Mouse (Mus musculus) urinary bladder, adult 18-20 months (tissue): ENCODE data around the gene Depdc5.
A peak's percentile ranks its signal among the peaks of the same experiment; 100 is the strongest.
"Not testable (repeated sequence)": the region's sequence is repeated elsewhere in the genome, so short reads cannot be mapped to it uniquely, and the experiment has no call there.

Experiments used
- DNase-seq, 2 experiments: peaks; one replicate each; pipeline ENCODE4 v3.0.0; 2022; ENCODE audit warnings: low spot score in 2 of 2, mixed read lengths in 2 of 2

The Depdc5 gene

GRCm38 (mm10) chr5:33030425-33031175 lies 167.1 kb downstream of the Depdc5 start:
- no peak for DNase-seq

- no peak for DNase-seq
These were observed 168.7 kb downstream of the Depdc5 start for GRCm38 (mm10) chr5:33032036-33032773.

- peak; percentile 59 to 63 for DNase-seq
These were observed 169.6 kb downstream of the Depdc5 start for GRCm38 (mm10) chr5:33033121-33033520.

GRCm38 (mm10) chr5:33033633-33034032 lies 170.1 kb downstream of the Depdc5 start:
- DNase-seq: not testable (repeated sequence)

DNA sequence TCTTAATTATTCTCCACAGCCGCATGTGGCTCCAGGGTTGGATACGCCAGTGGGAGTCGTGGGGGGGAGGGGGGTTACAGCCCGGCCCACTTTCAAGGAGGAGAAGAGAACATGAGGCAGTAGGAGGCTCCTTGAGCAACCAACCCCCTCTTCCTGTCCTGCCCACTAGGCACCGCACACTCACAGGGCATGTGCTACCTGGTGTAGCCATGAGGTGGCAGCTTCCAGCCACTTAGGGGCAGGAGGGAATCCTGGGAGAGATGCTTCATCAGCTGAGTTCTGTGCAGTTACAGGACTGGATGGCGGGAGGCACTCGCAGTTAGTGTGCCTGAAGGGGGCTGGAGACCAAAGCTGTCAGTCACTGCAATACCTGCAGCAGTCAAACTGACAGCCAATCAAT lies 170.6 kb downstream of the Depdc5 start:
- no peak for DNase-seq

- DNase-seq: no peak
These were observed 171.4 kb downstream of the Depdc5 start for GRCm38 (mm10) chr5:33034916-33035315.

DNA sequence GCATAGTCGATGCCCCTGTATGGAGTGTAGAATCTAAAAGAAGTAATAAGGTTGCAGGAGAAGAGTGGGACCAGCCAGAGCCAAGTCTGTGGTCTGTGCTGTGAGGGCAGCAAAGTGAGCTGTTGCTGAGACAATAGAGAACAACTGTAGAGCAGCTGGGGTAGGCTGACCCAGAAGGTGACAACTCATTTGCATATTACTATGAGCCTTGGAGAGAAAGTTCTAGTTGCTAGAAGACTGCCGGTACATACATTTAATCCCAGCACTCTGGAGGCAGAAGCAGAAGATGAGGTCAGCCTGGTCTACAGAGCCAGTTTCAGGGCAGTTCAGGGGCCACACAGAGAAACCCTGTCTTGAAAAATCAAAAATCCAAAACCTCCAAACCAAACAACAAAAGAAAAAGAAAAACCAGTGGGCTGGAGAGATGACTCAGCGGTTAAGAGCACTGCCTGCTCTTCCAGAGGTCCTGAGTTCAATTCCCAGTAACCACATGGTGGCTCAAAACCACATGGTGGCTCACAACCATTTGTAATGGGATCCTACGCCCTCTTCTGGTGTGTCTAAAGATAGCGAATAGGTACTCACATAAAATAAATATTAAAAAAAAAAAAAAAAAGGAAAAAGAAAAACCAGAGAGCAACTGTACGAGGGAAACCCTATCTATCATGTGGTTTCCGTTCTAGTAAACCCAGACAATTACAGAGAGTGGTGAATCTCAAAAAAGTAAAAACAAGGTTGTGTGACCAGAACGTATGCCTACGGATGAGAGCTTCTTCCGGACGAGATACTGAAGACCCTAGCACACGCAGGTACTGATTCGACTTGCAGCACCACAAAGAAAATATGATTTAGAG lies 175.4 kb downstream of the Depdc5 start:
- DNase-seq: no peak

DNA sequence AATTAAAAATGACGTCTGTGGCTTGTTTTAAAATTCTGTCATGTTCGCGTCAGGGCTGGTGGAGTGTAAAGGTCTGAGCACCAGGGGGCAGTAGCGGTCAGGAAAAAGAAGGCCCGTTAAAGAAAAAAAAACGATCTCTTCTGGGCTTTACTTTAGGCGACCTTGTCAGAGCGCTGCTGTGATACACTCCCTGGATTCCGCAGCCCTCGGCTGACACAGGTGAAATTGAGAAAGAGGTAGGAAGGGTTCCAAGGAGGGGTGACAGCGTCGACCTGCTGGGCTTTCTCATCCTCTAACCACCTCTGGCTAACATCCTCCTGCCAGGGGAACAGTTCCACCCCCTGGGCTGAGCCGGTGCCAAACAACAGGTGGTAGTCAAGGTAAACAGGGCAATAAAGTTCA lies 176.0 kb downstream of the Depdc5 start:
- peak; percentile 31 to 43 for DNase-seq

- DNase-seq: not testable (repeated sequence)
These were observed 177.2 kb downstream of the Depdc5 start for GRCm38 (mm10) chr5:33040735-33041134.

DNA sequence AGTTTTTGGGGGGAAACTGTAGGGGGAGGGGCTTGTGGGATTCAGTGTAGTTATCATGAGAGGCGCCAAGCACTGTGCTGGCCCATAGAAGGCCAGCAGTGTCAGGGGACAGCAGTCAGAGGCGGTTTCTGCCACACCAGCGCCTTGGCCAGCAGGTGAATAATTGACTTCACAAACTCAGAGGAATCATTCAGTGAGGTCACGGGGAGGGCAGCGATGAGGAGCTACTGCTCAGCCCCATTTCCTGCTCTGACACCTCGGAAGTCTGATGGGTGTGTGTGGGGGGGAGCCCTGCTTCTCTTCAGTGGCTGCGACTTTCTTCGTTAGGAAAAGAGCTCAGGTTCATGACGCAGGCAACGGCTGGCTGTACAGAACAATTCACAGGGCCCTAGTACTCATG lies 179.9 kb downstream of the Depdc5 start:
- DNase-seq: no peak
